Mouse (Mus musculus) heart, embryonic 11.5 days (tissue): ENCODE results near the gene Lyst. TPM values are rescaled to one million over a fixed set of nuclear protein-coding genes. Genes with fewer than 3 reads are reported as not detected.

Source experiments
- ATAC-seq: fragments of 200-750 bp; cut with Nextera tagmentation; replicated peaks from 2 replicates; pipeline ENCODE4 v1.8.0; 2017; ENCODE audit warnings: moderate library complexity; ENCODE audit not compliant: insufficient number of reproducible peaks, low FRiP score, low TSS enrichment
- H3K27ac ChIP-seq: fragments of 300-500 bp; sonication (generic); 2 replicates; pipeline ENCODE4 v1.5.1; 2014; ENCODE audit warnings: mild to moderate bottlenecking, low read depth, low read length
- H3K27me3 ChIP-seq: fragments of 300-500 bp; sonication (generic); 2 replicates; pipeline ENCODE4 v1.6.1; 2014; ENCODE audit warnings: mild to moderate bottlenecking, low read length, mixed read lengths; ENCODE audit not compliant: control insufficient read depth, insufficient read depth
- H3K36me3 ChIP-seq: fragments of 300-500 bp; sonication (generic); 2 replicates; pipeline ENCODE4 v1.6.1; 2014; ENCODE audit warnings: mild to moderate bottlenecking, low read length, moderate library complexity, mixed read lengths; ENCODE audit not compliant: control insufficient read depth, insufficient read depth
- H3K4me1 ChIP-seq: fragments of 300-500 bp; sonication (generic); 2 replicates; pipeline ENCODE4 v1.6.1; 2014; ENCODE audit warnings: low read length; ENCODE audit not compliant: control insufficient read depth, insufficient read depth
- H3K4me2 ChIP-seq: fragments of 300-500 bp; sonication (generic); 2 replicates; pipeline ENCODE4 v1.6.1; 2014; ENCODE audit warnings: mild to moderate bottlenecking, moderate library complexity
- H3K4me3 ChIP-seq: fragments of 300-500 bp; sonication (generic); 2 replicates; pipeline ENCODE4 v1.5.1; 2014; ENCODE audit warnings: low read depth, low read length
- H3K9ac ChIP-seq: fragments of 300-500 bp; sonication (generic); 2 replicates; pipeline ENCODE4 v1.6.1; 2014; ENCODE audit warnings: mild to moderate bottlenecking, low read depth, low read length, moderate library complexity
- H3K9me3 ChIP-seq: fragments of 300-500 bp; sonication (generic); replicated peaks from 2 replicates; pipeline ENCODE4 v1.6.1; 2016; ENCODE audit warnings: low read length; ENCODE audit not compliant: control insufficient read depth
- WGBS: fragments of 180-500 bp; shearing (Covaris S2); extraction: QIAGEN DNeasy Blood & Tissue Kit; methylation state at CpG from one replicate; pipeline ENCODE4 v1.1.7; 2014; ENCODE audit not compliant: insufficient replicate concordance; 5-methylcytosine and 5-hydroxymethylcytosine counted together
- polyA plus RNA-seq: library from polyadenylated mRNA; unstranded; fragments of >200 nt; fragmentation: Nextera tagmentation; extraction: Ambion mirVana; gene quantifications from 2 replicates; pipeline ENCODE4 v1.2.1, GENCODE M21; 2014

Gene Lyst
- polyA plus RNA-seq, 1 experiment from 2014 or later: 3.9 TPM

- no peaks in the 10 kb centered on the region for H3K27me3 ChIP-seq
- ATAC-seq: peak; percentile 84
- no peak overlapping the region for H3K27ac ChIP-seq
- H3K36me3 ChIP-seq: no peaks in the 10 kb centered on the region
- no peak overlapping the region for H3K4me3 ChIP-seq
- H3K4me2 ChIP-seq: no peak overlapping the region
- H3K4me1 ChIP-seq: 0 out of 2 replicates have a peak, but pooled peaks cover 5% of the 10 kb centered on the region
- no peaks in the 10 kb centered on the region for H3K9me3 ChIP-seq
- H3K9ac ChIP-seq: no peak overlapping the region
These were observed 185.7 kb downstream of the Lyst start for GRCm38 (mm10) chr13:13775778-13776494.

GRCm38 (mm10) chr13:13777052-13777451 lies 186.9 kb downstream of the Lyst start:
- Histone ChIP-seq H3K36me3 (no peaks in the 10 kb centered on the region), H3K9ac (no peak overlapping the region), H3K4me2 (no peak overlapping the region), H3K27ac (no peak overlapping the region), H3K4me3 (no peak overlapping the region), H3K27me3 (peaks cover 6% of the 10 kb centered on the region), H3K9me3 (no peaks in the 10 kb centered on the region), H3K4me1 (0 out of 2 replicates have a peak, but pooled peaks cover 5% of the 10 kb centered on the region)
- ATAC-seq: no peak
- WGBS: 89% methylated on average over 11 of the region's 11 CpGs

GRCm38 (mm10) chr13:13777696-13778095 lies 187.5 kb downstream of the Lyst start:
- H3K9me3 ChIP-seq: no peaks in the 10 kb centered on the region
- H3K27me3 ChIP-seq: peaks cover 9% of the 10 kb centered on the region
- 0 out of 2 replicates have a peak, but pooled peaks cover 5% of the 10 kb centered on the region for H3K4me1 ChIP-seq
- no peak for ATAC-seq
- H3K4me2 ChIP-seq: no peak overlapping the region
- no peak overlapping the region for H3K4me3 ChIP-seq
- H3K27ac ChIP-seq: no peak overlapping the region
- H3K36me3 ChIP-seq: no peaks in the 10 kb centered on the region
- no peak overlapping the region for H3K9ac ChIP-seq
- WGBS: 88% methylated on average over 8 of the region's 8 CpGs

GRCm38 (mm10) chr13:13778837-13779458 lies 188.8 kb downstream of the Lyst start:
- WGBS: 70% methylated on average over 1 of the region's 1 CpGs
- Histone ChIP-seq H3K36me3 (no peaks in the 10 kb centered on the region), H3K27ac (no peak overlapping the region), H3K4me1 (peaks cover 7% of the 10 kb centered on the region; the same call in 1 of the 2 replicates), H3K4me2 (no peak overlapping the region), H3K9me3 (no peaks in the 10 kb centered on the region), H3K4me3 (no peak overlapping the region), H3K9ac (no peak overlapping the region), H3K27me3 (peaks cover 21% of the 10 kb centered on the region)
- ATAC-seq: no peak

- Histone ChIP-seq H3K4me1 (peaks cover 17% of the 10 kb centered on the region), H3K27me3 (peaks cover 34% of the 10 kb centered on the region), H3K9me3 (no peaks in the 10 kb centered on the region), H3K27ac (no peak overlapping the region), H3K36me3 (no peaks in the 10 kb centered on the region), H3K4me2 (no peak overlapping the region), H3K9ac (no peak overlapping the region), H3K4me3 (no peak overlapping the region)
- 69% methylated on average over 3 of the region's 3 CpGs for WGBS
- ATAC-seq: no peak
These were observed 190.1 kb downstream of the Lyst start for GRCm38 (mm10) chr13:13780271-13780670.

- no peak overlapping the region for H3K9ac ChIP-seq
- 54% methylated on average over 4 of the region's 4 CpGs for WGBS
- no peak overlapping the region for H3K27ac ChIP-seq
- no peak for ATAC-seq
- no peak overlapping the region for H3K4me3 ChIP-seq
- H3K4me2 ChIP-seq: no peak overlapping the region
- no peaks in the 10 kb centered on the region for H3K36me3 ChIP-seq
- H3K27me3 ChIP-seq: peaks cover 42% of the 10 kb centered on the region
- H3K9me3 ChIP-seq: no peaks in the 10 kb centered on the region
- peaks cover 21% of the 10 kb centered on the region for H3K4me1 ChIP-seq
These were observed 190.8 kb downstream of the Lyst start for GRCm38 (mm10) chr13:13781026-13781425.

GRCm38 (mm10) chr13:13783296-13783695 lies 193.1 kb downstream of the Lyst start:
- WGBS: 27% methylated on average over 7 of the region's 7 CpGs
- Histone ChIP-seq H3K27me3 (peaks cover 47% of the 10 kb centered on the region), H3K4me3 (no peak overlapping the region), H3K4me2 (peak overlapping the region; percentile 99; the same call in 1 of the 2 replicates), H3K27ac (no peak overlapping the region), H3K9ac (no peak overlapping the region), H3K36me3 (no peaks in the 10 kb centered on the region), H3K9me3 (no peaks in the 10 kb centered on the region), H3K4me1 (peaks cover 21% of the 10 kb centered on the region)
- no peak for ATAC-seq

GRCm38 (mm10) chr13:13783894-13784419 lies 193.8 kb downstream of the Lyst start, which contains the start of gene Gng4:
TSS of gene Gng4 (plus strand) at chr13:13784059.
- peak within 1 kb of the TSS; percentile 99 for H3K4me2 ChIP-seq
- peaks cover 47% of the 10 kb centered on the region for H3K27me3 ChIP-seq
- no peak within 1 kb of the TSS for H3K27ac ChIP-seq
- H3K9me3 ChIP-seq: no peaks in the 10 kb centered on the region
- H3K36me3 ChIP-seq: no peaks in the 10 kb centered on the region
- H3K4me3 ChIP-seq: peak within 1 kb of the TSS; percentile 56
- no peak within 1 kb of the TSS for H3K9ac ChIP-seq
- 0 out of 2 replicates have a peak, but pooled peaks have one; percentile 23 for ATAC-seq
- peaks cover 18% of the 10 kb centered on the region for H3K4me1 ChIP-seq
- 1% methylated on average over 42 of the region's 43 CpGs for WGBS
